Mouse (Mus musculus): ENCODE data around the gene Dclk1.

Gene Dclk1

GRCm38 (mm10) chr3:55539811-55540293 lies 297.7 kb downstream of the Dclk1 start:
- no peak for DNase-seq (ENCODE audit: low spot score in 2 of 2)

DNA sequence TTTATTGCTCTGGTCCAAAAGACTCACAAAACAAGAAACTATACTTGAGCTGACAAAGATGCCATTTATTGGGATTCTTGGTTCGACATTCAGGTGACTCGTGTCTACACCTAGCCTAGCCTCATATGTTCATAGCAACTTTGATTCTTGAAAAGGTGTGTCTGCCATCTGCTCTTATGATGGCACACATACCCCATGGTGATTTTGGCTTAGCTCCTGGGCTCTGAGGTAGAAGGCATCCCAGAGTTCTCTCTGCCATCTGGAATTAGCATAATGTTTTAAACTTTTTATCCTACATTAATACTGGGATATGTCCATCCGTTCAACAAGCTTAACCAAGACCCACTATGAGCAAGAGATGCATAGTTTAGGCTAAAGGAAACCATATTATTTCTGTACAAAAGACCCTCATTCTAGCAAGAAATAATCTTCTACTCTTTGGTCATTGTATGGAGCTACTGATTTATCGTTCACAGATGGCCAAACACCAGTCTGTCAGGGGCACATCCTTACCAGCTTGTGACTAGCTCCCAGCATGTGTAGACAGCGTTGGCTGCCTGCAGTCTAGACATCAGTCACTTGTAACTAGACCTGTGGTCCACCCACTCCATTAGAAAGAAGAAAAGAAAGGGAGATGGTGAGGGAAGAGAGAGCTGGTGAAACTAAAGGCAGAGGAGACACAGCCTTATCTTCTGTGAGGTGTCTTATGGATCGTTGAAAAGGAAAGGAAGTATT lies 298.4 kb downstream of the Dclk1 start:
- DNase-seq (ENCODE audit: low spot score in 2 of 2): peak in 1 of 2 experiments; percentile 66

DNA sequence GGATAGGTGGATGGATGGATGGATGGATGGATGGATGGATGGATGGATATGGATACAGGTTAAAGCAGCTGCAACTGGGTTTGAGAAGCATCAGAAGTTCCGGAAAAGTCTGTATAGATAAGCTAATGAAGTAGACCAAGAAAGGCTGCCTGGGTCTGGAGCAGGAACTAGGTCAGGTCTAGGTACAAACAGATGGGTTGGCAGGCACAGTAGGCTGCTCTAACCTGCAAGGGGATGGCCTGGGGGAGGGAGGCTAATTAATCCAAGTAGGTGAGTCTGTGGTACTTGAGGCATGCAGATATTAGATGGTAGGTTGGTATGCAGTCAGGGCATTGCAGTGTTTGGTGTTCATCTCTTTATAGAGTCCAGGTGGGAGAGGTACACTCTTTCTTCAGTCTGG lies 299.6 kb downstream of the Dclk1 start:
- DNase-seq (ENCODE audit: low spot score in 2 of 2): no peak

- DNase-seq (ENCODE audit: low spot score in 2 of 2): peak in 1 of 2 experiments; percentile 66
These were observed 300.1 kb downstream of the Dclk1 start for GRCm38 (mm10) chr3:55542310-55542709.

DNA sequence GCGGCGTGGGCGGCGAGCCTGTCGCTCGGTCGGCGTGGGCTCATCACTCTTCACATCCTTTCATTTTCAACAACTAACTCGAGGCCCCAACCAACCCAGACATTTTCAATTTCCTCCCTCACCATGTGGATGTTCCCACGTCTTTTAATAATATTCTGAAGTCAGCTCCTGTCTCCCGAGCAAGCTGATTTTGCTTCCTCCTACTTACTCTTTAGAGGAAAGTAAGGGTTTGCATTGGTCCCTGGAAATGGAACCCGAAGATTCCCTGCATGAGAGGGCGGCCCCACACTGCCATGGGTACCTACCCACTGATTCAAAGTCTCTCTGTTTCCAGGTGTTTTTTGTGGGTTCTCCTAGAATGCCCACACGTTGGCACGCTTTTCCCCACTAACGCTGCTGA lies 300.8 kb downstream of the Dclk1 start:
- DNase-seq (ENCODE audit: low spot score in 2 of 2): no peak

DNA sequence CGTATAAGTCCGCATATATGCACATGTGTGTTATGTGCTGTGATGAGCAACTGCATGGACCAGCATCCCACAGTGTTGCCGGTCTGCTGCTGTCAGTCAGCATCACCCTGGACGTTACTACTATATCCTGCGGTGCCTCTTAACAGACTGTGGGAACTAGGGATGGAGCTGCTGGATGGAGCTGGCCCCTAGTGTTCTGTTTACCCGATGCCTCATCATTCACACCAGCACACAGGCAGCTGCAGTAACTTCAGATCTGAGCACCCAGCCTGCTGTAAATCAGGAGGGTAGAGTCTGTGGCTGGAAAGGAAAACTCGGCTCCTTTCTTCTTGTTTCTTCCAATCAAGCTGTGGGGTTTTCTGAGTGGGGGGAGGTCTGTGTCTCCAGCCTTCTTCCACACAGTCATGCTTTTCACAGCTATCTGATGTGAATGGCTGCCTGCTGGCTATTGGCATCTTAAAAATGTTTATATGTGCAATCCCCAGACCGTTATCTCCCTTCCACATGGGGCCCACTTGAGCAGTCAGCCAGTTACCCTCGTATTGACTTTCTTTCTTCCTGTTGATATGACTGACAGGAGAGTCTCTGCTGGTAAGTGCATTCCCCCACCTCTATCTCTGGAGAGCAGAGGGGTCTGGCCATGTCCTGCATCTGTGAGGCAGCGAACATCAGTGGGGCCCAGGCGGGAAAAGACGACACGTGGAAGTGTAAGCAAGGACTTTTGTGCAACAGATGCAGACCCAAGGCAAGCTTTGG lies 301.9 kb downstream of the Dclk1 start:
- no peak for DNase-seq (ENCODE audit: low spot score in 2 of 2)

- no peak for DNase-seq (ENCODE audit: low spot score in 2 of 2)
These were observed 303.1 kb downstream of the Dclk1 start for GRCm38 (mm10) chr3:55545296-55545695.

DNA sequence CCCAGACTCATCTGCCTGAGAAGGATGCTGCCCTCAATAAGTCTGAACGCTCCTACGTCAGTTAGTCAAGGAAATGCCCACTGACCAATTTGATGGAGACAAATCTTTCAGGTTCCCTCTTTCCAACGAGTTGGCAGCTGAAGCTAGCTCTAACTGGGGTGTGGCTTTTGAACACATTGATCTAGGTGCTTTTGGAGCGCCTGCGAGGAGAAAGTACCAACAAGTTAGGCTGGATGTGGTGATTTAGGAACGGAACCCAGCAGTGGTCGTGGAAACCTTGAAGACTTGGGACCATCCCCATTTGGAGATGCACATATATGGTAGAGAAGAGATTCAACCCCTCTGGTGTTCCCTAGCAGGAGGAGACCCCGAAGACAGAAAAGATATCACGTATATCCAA lies 303.8 kb downstream of the Dclk1 start:
- no peak for DNase-seq (ENCODE audit: low spot score in 2 of 2)

- DNase-seq (ENCODE audit: low spot score in 2 of 2): no peak
These were observed 304.9 kb downstream of the Dclk1 start for GRCm38 (mm10) chr3:55547106-55547505.

DNA sequence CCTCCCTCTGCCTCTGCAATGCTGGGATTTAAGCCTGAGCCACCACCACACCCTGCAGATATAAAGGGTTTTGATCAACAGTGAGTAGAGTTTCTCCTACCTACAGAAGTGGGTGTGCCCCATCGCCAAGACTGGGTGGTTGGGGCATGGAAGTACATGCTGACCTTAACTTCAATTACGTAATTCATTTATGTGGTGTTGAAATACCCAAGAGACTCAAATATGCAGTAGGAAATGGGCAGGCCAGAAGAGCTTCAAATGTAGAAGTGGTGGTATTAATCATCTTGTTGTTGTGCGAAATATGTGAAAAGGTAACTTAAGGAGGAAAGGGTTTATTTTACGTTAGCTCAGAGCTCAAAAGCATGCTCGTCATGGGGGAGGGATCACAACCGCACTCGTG lies 307.2 kb downstream of the Dclk1 start:
- DNase-seq (ENCODE audit: low spot score in 2 of 2): no peak

DNA sequence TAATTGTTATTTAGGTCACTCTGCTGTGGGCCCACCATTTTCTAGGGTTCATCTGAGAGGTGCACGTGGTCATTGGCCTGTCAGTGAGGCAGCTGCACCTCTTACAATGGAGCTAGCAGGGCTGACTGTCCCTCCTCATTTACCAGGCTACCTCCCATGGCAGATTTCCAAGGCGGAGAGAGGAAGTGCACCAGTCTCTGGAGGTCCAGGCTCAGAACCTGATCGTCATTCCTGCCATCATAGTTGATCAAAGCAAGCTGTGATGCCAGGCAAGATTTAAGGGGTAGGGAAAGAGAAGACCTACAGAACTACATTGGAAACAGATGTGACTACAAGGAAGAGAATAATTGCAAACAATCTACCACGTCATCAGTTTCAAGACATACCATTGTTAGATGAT lies 308.8 kb downstream of the Dclk1 start:
- DNase-seq (ENCODE audit: low spot score in 2 of 2): no peak

GRCm38 (mm10) chr3:55551912-55552311 lies 309.7 kb downstream of the Dclk1 start:
- DNase-seq (ENCODE audit: low spot score in 2 of 2): no peak

GRCm38 (mm10) chr3:55553031-55553430 lies 310.9 kb downstream of the Dclk1 start:
- DNase-seq (ENCODE audit: low spot score in 2 of 2): no peak

DNA sequence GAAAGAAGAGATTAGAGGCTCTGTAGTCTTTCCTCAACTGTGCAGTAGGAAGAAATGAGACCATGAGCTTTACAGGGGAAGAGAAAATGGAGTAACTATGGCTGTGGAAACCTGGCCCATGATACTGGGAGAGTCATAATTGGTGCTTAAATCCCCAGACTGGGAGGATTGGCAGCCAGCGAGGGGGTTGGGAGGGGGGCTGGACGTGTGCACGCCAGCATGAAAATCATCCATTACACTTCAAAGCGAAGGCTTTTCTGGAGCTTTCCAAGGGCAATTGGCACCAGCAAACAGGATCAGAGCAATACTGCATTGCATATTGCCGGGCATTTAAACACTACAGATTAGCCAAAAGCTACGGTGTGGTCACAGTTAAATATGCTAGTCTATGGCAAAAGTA lies 313.7 kb downstream of the Dclk1 start:
- DNase-seq (ENCODE audit: low spot score in 2 of 2): no peak

- no peak for DNase-seq (ENCODE audit: low spot score in 2 of 2)
These were observed 316.4 kb downstream of the Dclk1 start for GRCm38 (mm10) chr3:55558570-55558969.

DNA sequence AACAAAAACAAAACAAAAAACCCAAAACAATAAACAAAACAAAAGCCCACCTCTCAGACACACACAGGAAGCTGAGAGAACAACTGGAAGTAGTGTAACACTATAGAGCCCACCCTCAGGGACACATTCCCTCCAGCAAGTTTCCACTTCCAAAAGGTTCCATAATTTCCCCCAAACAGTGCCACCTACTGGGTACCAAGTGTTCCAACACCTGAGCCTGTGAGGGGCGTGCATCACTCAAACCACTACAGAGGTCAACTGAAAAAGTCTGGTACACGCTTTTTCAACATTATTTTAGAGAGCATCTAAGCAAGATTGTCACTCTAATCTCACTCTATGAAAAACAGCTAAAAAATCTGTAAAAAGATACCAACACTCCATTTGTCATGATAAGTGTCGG lies 325.3 kb downstream of the Dclk1 start:
- no peak for DNase-seq (ENCODE audit: low spot score in 2 of 2)

GRCm38 (mm10) chr3:55569539-55569938 lies 327.4 kb downstream of the Dclk1 start:
- no peak for DNase-seq (ENCODE audit: low spot score in 2 of 2)

GRCm38 (mm10) chr3:55571034-55571433 lies 328.9 kb downstream of the Dclk1 start:
- DNase-seq (ENCODE audit: low spot score in 2 of 2): no peak

DNA sequence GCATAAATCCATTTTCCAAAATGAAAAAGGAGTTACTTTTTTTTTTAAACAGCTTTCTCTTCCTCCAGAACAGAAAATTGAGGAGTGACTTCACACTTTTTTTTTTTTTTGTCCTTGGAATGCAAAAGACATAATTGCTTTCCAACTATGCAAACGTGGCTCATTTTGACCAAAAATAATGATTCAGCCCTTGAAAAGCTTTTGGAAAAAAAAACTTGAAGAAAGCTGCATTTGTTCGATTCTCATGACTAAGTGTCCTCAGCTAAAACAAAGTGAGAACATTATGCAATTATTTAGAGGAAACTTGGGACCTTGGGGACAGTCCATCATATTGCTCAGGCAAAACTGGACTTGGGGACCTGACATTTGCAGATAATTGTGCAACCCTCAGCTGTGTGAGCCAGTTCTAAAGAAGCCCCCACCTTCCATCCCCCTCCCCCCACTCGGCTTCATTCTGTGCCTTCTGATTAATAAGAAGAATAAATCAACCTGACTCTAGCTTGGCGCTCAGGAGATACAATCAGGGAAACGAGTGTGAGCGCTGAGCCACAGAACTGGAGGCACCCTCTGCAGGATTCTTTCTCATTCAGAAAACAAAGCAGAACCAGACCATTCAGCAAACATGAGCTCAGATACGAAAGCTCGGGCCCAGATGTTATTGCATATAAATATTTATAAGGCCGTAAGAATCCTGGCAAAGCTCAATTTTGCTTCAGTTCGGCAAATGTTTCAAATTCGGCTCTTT lies 329.6 kb downstream of the Dclk1 start:
- DNase-seq (ENCODE audit: low spot score in 2 of 2): no peak

DNA sequence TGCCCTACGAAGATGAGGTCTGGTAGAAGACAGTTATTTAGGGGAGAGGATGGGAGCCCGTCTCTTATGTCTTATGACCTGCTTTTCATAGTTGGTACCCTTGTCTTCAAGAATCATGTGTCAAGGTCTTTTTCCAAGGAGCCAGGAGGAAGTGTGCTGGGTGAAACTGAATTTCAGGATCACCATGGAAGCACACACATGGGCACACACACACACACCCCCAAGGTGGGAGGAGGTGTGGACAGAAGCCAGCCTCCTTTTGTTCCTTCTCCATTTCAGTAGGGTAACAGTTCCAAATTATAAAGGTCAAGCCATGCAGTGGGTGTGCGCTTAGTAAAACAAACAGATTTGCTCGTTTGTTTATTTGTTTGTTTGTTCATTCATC lies 330.1 kb downstream of the Dclk1 start:
- no peak for DNase-seq (ENCODE audit: low spot score in 2 of 2)

GRCm38 (mm10) chr3:55574003-55574402 lies 331.8 kb downstream of the Dclk1 start:
- DNase-seq (ENCODE audit: low spot score in 2 of 2): no peak

DNA sequence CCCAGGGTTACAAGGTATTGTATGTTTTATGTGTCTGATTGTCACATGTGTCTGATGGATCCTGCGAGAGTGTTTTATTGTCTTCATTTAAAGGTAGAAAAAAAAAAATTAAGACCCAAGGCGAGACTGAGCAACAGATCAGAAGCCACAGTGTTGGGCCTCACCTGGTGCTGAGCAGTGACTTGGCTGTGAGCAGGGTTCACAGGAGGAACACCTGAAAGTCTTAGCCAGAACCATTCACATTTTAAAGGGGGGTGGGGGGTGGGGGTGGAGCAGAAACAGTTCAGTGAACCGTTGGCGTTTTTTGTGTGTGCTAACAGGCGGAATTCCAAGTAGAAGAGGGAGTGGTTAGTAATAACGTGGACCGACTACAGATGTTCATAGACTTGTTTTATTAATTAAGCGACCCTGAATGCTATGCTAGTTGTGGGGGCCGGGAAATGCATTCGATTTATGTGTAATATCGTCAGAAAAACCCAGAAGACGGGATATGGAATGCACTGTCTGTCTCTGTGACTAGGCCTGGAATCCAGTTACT lies 345.3 kb downstream of the Dclk1 start:
- no peak for DNase-seq (ENCODE audit: low spot score in 2 of 2)
